Mouse (Mus musculus): Measurements from ENCODE around the gene Ascc3.

Gene Ascc3

GRCm38 (mm10) chr10:50895091-50895790 is 302.8 kb downstream of the Ascc3 start:
- peak; percentile 58 for DNase-seq

GRCm38 (mm10) chr10:50895881-50896766 is 303.7 kb downstream of the Ascc3 start:
- no peak for DNase-seq

- no peak for DNase-seq
Measured at GRCm38 (mm10) chr10:50896767-50897390, 304.4 kb downstream of the Ascc3 start.

- peak; percentile 70 for DNase-seq
Measured at GRCm38 (mm10) chr10:50897530-50898471, 305.3 kb downstream of the Ascc3 start.

- DNase-seq, result no peak
Measured at GRCm38 (mm10) chr10:50898621-50899020, 306.2 kb downstream of the Ascc3 start.

- DNase-seq, result no peak
Measured at GRCm38 (mm10) chr10:50899846-50900745, 307.6 kb downstream of the Ascc3 start.
